Mouse (Mus musculus) brown adipose tissue, adult 24 weeks (tissue): Measurements from ENCODE around the gene Zcchc13. TPM values are rescaled to one million over a fixed set of nuclear protein-coding genes. Genes with fewer than 3 reads are reported as not detected.

Experiments
- polyA plus RNA-seq: library from polyadenylated mRNA; stranded (reverse); fragments of >200 nt; gene quantifications from 2 replicates; pipeline ENCODE4 v1.2.4, GENCODE M21; 2012; ENCODE audit not compliant: missing spikeins, insufficient read depth, insufficient read length

The Zcchc13 gene
- polyA plus RNA-seq, 1 experiment: not detected

Other genes starting within 250 kb of the Zcchc13 start
- gene Tsx, start 216.1 kb upstream of the Zcchc13 start, polyA plus RNA-seq: not detected in 2 replicates
- gene Gm26992, start 208.6 kb upstream of the Zcchc13 start, polyA plus RNA-seq: not detected in 2 replicates
- gene Slc16a2, start 191.4 kb downstream of the Zcchc13 start, polyA plus RNA-seq: 14.2 and 24.3 TPM in 2 replicates